Mouse (Mus musculus) c-Kit-positive CD71-negative TER-119-negative erythroid progenitor cells, embryonic 14.5 days (primary cell): Measurements from ENCODE around the gene Hist1h2an.
A peak's percentile ranks its signal among the peaks of the same experiment; 100 is the strongest.
"Not testable (repeated sequence)": the region's sequence is repeated elsewhere in the genome, so short reads cannot be mapped to it uniquely, and the experiment has no call there.

Experiments used
- DNase-seq: peaks from one replicate; pipeline ENCODE4 v3.0.0-alpha.2; 2013; ENCODE audit warnings: low read depth

Hist1h2an gene

DNA sequence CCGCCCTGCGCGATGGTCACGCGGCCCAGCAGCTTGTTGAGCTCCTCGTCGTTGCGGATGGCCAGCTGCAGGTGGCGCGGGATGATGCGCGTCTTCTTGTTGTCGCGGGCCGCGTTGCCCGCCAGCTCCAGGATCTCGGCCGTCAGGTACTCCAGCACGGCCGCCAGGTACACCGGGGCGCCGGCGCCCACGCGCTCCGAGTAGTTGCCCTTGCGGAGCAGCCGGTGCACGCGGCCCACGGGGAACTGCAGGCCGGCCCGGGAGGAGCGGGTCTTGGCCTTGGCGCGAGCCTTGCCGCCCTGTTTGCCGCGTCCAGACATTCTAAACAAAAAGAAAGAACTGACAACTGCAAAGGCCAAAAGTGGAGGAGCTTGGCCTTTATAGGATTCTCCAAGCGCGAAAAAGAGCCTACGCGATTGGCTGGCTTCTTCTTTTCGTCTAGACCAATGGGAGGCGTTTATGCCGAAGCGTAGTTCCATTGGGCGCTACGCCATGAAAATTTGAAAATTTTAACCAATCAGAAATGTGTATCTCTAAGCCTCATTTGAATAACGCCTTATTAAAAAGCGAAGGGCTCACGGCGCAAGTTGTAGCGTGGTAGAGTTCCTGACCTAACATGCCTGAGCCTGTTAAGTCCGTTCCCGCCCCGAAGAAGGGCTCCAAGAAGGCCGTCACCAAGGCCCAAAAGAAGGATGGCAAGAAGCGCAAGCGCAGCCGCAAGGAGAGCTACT is at the start of gene Hist1h2an, which contains the start of gene Hist1h2bp:
TSS of gene Hist1h2an (minus strand) at position 320 of the 731 bp plus-strand sequence.
TSS of gene Hist1h2bp (plus strand) at position 563 of the 731 bp plus-strand sequence.
- peak; percentile 93 for DNase-seq

DNA sequence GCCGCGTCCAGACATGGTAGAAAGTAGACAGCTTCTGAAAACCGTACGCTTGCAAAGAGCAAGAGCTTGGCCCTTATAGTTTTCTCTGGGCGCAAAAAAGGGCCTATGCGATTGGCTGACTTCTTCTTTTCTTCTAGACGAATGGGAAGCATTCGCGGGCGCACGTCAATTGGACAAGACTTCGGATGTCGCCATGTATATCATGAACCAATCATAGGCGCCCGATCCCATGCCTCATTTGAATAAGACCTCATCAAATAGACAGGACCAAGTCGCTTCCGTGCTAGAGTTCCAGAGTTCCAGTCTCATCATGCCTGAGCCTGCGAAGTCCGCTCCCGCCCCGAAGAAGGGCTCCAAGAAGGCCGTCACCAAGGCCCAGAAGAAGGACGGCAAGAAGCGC is 46.4 kb upstream of the Hist1h2an start, which contains the start of the genes Hist1h2ap and Hist1h2br:
TSS of gene Hist1h2ap (minus strand) at position 47 of the 400 bp plus-strand sequence.
TSS of gene Hist1h2br (plus strand) at position 283 of the 400 bp plus-strand sequence.
- not testable (repeated sequence) for DNase-seq

- not testable (repeated sequence) for DNase-seq
Measured at GRCm38 (mm10) chr13:21831418-21832394, 44.7 kb upstream of the Hist1h2an start, which contains the start of gene Hist1h4n. Hist1h4n (minus strand) TSS chr13:21832196.

- no peak for DNase-seq
Measured at GRCm38 (mm10) chr13:21830344-21830743, 43.3 kb upstream of the Hist1h2an start.

GRCm38 (mm10) chr13:21828511-21828910 is 41.5 kb upstream of the Hist1h2an start:
- no peak for DNase-seq

GRCm38 (mm10) chr13:21820082-21820890 is 33.3 kb upstream of the Hist1h2an start:
- not testable (repeated sequence) for DNase-seq

GRCm38 (mm10) chr13:21812092-21812491 is 25.1 kb upstream of the Hist1h2an start:
- DNase-seq, result not testable (repeated sequence)

DNA sequence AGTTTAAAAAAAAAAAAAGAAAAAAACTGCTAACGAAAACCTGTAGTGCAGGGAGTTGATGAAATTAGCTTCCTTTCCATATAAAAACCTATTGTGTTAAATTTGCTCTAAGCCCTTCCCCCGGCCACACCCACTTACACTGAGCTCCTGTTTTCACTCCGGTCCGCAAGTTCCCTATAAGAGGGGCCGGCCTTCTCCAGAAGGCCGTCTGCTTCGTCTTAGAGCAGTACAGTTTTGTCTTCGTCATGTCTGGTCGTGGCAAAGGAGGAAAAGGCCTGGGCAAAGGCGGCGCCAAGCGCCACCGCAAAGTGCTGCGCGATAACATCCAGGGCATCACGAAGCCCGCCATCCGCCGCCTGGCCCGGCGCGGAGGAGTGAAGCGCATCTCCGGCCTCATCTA is 24.5 kb upstream of the Hist1h2an start, which contains the start of gene Hist1h4m:
TSS of gene Hist1h4m (plus strand) at position 208 of the 400 bp plus-strand sequence.
- DNase-seq, result not testable (repeated sequence)

- not testable (repeated sequence) for DNase-seq
Measured at GRCm38 (mm10) chr13:21811074-21811473, 24.1 kb upstream of the Hist1h2an start.

- DNase-seq, result not testable (repeated sequence)
Measured at GRCm38 (mm10) chr13:21810073-21810472, 23.1 kb upstream of the Hist1h2an start, which contains the start of the genes Hist1h2bq and Hist1h2ao. Hist1h2bq (minus strand) TSS chr13:21810197. Hist1h2ao (plus strand) TSS chr13:21810465.

DNA sequence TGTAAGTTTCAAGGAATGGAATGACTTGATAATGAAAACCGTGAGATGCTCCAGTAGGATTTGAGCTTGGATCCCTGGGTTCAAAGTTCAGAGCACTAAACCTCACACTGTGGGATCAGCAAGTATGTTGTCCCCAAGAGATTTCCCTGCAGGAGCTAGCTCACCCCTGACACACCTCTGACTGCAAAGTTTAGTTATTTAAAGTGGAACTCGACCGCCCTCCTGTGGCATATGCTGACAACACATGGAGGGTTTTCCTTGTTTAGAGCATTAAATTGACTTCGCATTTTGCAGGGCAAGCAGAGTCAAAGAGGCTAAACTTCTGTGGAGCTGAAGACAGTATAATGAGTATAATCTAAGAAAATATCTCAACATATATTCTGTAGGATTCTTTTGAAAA is 16.0 kb upstream of the Hist1h2an start:
- DNase-seq, result not testable (repeated sequence)

GRCm38 (mm10) chr13:21797163-21797562 is 10.1 kb upstream of the Hist1h2an start:
- DNase-seq, result not testable (repeated sequence)

DNA sequence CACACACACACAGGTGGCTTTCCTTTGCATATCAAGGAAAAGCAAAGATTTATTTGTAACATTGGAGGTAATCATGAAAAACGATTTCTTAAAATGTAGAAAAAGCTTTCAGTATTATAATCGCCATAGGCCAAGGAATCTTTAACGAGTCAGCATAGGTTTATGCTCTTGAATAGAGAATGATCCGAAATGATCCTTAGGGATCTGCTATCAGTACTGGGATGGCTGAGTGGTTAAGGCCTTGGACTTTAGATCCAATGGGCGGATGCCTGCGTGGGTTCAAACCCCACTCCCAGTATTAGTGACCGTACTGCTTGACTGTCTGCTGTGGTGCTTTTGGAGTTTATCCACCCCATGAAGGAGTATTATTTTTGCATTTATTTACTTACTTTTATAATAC is 8.6 kb upstream of the Hist1h2an start:
- no peak for DNase-seq

GRCm38 (mm10) chr13:21790601-21791283 is 3.7 kb upstream of the Hist1h2an start:
- DNase-seq, result no peak

- DNase-seq, result no peak
Measured at GRCm38 (mm10) chr13:21789925-21790324, 2.9 kb upstream of the Hist1h2an start.

GRCm38 (mm10) chr13:21787760-21788593 is 959 bp upstream of the Hist1h2an start:
- DNase-seq, result no peak

DNA sequence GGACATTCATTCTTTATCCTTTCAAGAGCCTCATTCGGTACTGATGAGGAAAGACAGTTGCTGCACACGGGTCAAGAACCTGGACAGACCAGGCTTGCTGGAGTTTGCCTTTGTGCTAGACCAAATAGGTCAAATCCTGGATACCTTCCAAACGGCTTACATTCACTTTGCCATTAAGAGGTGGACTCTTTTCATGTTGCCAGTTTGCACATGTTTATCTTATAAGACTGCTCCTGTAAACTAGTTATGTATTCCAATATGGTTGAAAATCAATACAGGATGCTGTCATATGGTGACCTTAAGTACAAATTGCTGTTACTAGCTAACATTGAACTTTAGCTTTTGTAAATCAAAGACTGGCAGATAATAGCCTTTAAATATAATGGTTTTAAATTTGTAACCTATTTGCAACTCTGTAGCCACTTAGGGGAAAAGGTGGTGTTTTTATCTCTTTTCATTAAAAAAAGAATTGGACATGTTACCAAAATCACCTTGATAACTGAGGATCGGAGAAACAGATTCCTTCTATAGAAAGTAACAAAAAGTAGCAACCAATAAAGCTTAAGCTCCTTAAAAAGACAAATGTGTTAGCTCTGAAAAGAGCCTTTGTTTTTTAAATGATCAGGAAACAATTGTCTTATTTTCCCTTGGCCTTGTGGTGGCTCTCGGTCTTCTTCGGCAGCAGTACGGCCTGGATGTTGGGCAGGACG is 674 bp downstream of the Hist1h2an start:
- DNase-seq, result no peak

DNA sequence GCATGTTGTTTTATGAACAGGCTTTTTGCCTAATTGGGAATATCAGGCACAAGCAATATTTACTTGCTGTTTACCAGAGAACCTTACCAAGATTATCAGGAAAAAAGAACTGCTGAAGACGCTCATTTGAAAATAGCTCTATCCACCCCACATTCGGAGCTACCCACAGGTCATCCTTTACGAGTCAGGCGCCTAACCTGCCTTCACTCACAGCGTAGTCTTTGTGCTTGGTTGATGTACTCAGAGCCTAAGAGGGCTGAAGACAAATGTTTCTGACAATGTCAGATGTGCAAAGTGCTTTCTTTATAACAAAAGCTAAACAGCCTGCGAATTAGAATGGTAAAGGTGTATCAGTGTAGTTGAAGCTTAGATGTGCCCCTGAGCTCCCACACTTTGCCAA is 2.7 kb downstream of the Hist1h2an start:
- no peak for DNase-seq

DNA sequence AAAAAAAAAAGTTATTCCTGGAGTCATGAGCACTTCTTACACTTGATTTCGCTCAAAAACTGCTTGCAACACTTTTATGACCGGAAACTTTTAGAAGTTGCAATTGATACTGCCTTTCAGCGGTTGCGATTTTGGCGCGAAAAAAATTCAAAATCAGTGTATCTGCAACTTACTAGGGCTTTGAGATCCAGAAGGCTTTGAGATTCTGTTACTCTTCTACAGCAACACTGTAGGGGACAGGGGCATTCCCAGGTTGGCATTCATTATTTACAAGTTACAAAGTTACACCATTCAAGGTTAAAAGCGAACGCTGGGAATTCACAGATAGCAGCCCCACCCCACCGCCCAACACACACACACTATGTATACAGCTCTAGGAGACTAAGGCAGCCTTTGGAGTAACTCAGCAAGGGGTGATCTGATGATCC is 3.3 kb downstream of the Hist1h2an start:
- DNase-seq, result no peak
